Mouse (Mus musculus) bone marrow, adult 2 months (tissue): ENCODE data around the gene Hoxc10.

Source experiments
- CTCF ChIP-seq: fragments of 200-500 bp; IDR thresholded peaks from 2 replicates; pipeline ENCODE4 v1.5.1; 2011; ENCODE audit warnings: low read length, control low read depth; ENCODE audit not compliant: control insufficient read depth, insufficient read depth
- POLR2A ChIP-seq: fragments of 200-500 bp; IDR thresholded peaks from 2 replicates; pipeline ENCODE4 v1.6.1; 2011; ENCODE audit warnings: low read depth, mild to moderate bottlenecking, control low read depth, low read length, borderline replicate concordance; ENCODE audit not compliant: control insufficient read depth

GRCm38 (mm10) chr15:103002156-103002555 is 35.6 kb downstream of the Hoxc10 start:
- TF ChIP-seq POLR2A (no peak), CTCF (no peak)
